Mouse (Mus musculus) embryonic facial prominence, embryonic 13.5 days (tissue): Measurements from ENCODE around the gene Cdc42ep2. TPM values are rescaled to one million over a fixed set of nuclear protein-coding genes. Genes with fewer than 3 reads are reported as not detected.

Experiments used
- ATAC-seq: fragments of 200-750 bp; cut with Nextera tagmentation; 2 replicates; pipeline ENCODE4 v1.8.0; 2017; ENCODE audit warnings: low read depth; ENCODE audit not compliant: insufficient number of reproducible peaks, insufficient read depth, low FRiP score, low TSS enrichment
- H3K27ac ChIP-seq: fragments of 300-500 bp; sonication (generic); 2 replicates; pipeline ENCODE4 v1.5.1; 2015; ENCODE audit warnings: moderate library complexity, mild to moderate bottlenecking, inconsistent platforms
- H3K27me3 ChIP-seq: fragments of 300-500 bp; sonication (generic); 2 replicates; pipeline ENCODE4 v1.6.1; 2015; ENCODE audit warnings: mild to moderate bottlenecking, inconsistent platforms
- H3K36me3 ChIP-seq: fragments of 300-500 bp; sonication (generic); 2 replicates; pipeline ENCODE4 v1.6.1; 2015; ENCODE audit warnings: mild to moderate bottlenecking, inconsistent platforms
- H3K4me1 ChIP-seq: fragments of 300-500 bp; sonication (generic); 2 replicates; pipeline ENCODE4 v1.6.1; 2015; ENCODE audit warnings: inconsistent platforms
- H3K4me2 ChIP-seq: fragments of 300-500 bp; sonication (generic); 2 replicates; pipeline ENCODE4 v1.6.1; 2015; ENCODE audit warnings: moderate library complexity, mild to moderate bottlenecking, inconsistent platforms
- H3K4me3 ChIP-seq: fragments of 300-500 bp; sonication (generic); 2 replicates; pipeline ENCODE4 v1.5.1; 2015; ENCODE audit warnings: mild to moderate bottlenecking, inconsistent platforms
- H3K9ac ChIP-seq: fragments of 300-500 bp; sonication (generic); 2 replicates; pipeline ENCODE4 v1.6.1; 2015; ENCODE audit warnings: mild to moderate bottlenecking, inconsistent platforms
- H3K9me3 ChIP-seq: fragments of 300-500 bp; sonication (generic); 2 replicates; pipeline ENCODE4 v1.6.1; 2016; ENCODE audit warnings: inconsistent platforms
- WGBS: fragments of 180-500 bp; shearing (Covaris S2); methylation state at CpG from one replicate; pipeline ENCODE4 v1.1.7; 2015; ENCODE audit warnings: mixed read lengths; 5-methylcytosine and 5-hydroxymethylcytosine counted together
- polyA plus RNA-seq: library from polyadenylated mRNA; unstranded; fragments of >200 nt; fragmentation: Nextera tagmentation; extraction: Ambion mirVana; gene quantifications from 2 replicates; pipeline ENCODE4 v1.2.1, GENCODE M21; 2015

The Cdc42ep2 gene
- 4.7 TPM in 2 replicates for polyA plus RNA-seq

- peak within 1 kb of the TSS; percentile 63 for H3K4me3 ChIP-seq
- H3K4me1 ChIP-seq = peaks cover 55% of the 10 kb centered on the region
- peak; percentile 89 for ATAC-seq
- peak within 1 kb of the TSS; percentile 68 for H3K27ac ChIP-seq
- no peaks in the 10 kb centered on the region for H3K9me3 ChIP-seq
- H3K4me2 ChIP-seq = peak within 1 kb of the TSS; percentile 95
- H3K27me3 ChIP-seq = peaks cover 11% of the 10 kb centered on the region
- peak within 1 kb of the TSS; percentile 71 for H3K9ac ChIP-seq
- no peaks in the 10 kb centered on the region for H3K36me3 ChIP-seq
- whole genome bisulfite sequencing = 0% methylated on average over 18 of the region's 18 CpGs
Observed at GRCm38 (mm10) chr19:5924713-5925093, at the start of gene Cdc42ep2. Cdc42ep2 (minus strand) TSS chr19:5924816.

DNA sequence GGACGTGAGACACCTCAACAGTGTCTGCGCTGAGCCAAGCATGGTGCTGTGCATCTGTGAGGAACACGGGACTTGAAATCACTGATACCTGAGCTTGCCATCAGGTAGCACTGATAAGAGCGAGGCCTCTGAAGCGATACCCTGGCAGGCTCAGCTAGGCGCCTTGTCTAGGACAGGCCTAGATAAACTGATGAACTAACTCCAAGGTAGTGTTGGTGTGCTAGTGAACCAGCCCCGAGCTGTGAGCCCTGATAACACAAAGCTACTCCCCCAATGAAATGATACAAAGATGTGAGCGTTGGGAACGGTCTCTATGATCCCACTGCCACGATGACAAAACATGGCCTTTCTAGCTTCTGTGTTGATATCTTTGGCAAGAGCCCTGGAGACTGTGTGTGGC is 43.0 kb upstream of the Cdc42ep2 start:
- Histone ChIP-seq H3K4me2 (no peak overlapping the region), H3K4me1 (peaks cover 16% of the 10 kb centered on the region), H3K27ac (no peak overlapping the region), H3K27me3 (no peaks in the 10 kb centered on the region), H3K9ac (peak overlapping the region; percentile 32; the same call in 1 of the 2 replicates), H3K4me3 (no peak overlapping the region), H3K36me3 (no peaks in the 10 kb centered on the region), H3K9me3 (no peaks in the 10 kb centered on the region)
- WGBS = 88% methylated on average over 10 of the region's 10 CpGs
- no peak for ATAC-seq

DNA sequence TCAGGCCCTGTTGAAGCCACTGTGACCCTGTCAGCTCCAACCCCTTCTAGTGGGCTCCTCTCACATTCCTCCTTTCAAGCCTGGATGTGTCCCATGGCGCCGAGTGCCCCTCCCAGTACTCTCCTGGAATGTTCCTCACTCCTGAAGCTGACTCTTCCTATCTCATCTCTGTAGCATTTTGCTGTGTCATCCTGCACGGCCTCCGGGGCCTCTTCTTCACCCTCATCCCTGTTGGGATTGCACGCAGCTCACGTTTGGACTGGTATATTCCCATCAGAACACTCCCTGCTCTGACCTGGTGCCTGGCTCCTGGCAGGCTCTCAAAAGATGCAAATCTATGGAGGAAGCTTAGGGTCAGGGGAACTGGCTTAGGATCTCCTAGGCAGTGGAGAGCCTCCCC is 42.2 kb upstream of the Cdc42ep2 start:
- H3K36me3 ChIP-seq = no peaks in the 10 kb centered on the region

DNA sequence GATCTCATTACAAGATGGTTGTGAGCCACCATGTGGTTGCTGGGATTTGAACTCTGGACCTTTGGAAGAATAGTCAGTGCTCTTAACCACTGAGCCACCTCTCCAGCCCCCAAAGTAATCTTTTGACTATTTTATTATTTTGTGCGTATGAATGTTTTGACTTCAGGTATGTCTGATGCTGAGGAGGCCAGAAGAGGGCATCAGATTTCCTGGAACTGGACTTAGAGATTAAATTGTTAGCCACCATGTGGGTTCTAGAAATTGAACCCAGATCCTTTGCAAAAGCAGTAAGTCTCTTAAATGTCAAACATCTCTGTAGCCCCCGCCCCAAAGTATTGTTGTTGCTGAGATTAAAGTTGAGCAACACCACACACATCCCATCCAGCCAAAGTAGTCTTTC is 41.3 kb upstream of the Cdc42ep2 start:
- 81% methylated on average over 2 of the region's 2 CpGs for WGBS
- ATAC-seq = no peak
- Histone ChIP-seq H3K27ac (no peak overlapping the region), H3K4me3 (no peak overlapping the region), H3K4me2 (no peak overlapping the region), H3K36me3 (peaks cover 8% of the 10 kb centered on the region; the same call in 1 of the 2 replicates), H3K4me1 (peaks cover 32% of the 10 kb centered on the region), H3K9me3 (no peaks in the 10 kb centered on the region), H3K27me3 (no peaks in the 10 kb centered on the region), H3K9ac (no peak overlapping the region)

More for the DNA sequence above, 42.2 kb upstream of the Cdc42ep2 start:
- Histone ChIP-seq H3K27me3 (no peaks in the 10 kb centered on the region), H3K4me3 (no peak overlapping the region), H3K4me2 (no peak overlapping the region), H3K4me1 (peaks cover 24% of the 10 kb centered on the region), H3K9ac (peak overlapping the region; percentile 51; the same call in 1 of the 2 replicates), H3K9me3 (no peaks in the 10 kb centered on the region), H3K27ac (no peak overlapping the region)
- 69% methylated on average over 6 of the region's 6 CpGs for whole genome bisulfite sequencing
- ATAC-seq = no peak

- no peaks in the 10 kb centered on the region for H3K9me3 ChIP-seq
- no peak for ATAC-seq
- H3K27ac ChIP-seq = 0 out of 2 replicates have a peak overlapping the region, but pooled peaks have one; percentile 7
- no peaks in the 10 kb centered on the region for H3K27me3 ChIP-seq
- no peak overlapping the region for H3K4me3 ChIP-seq
- H3K4me1 ChIP-seq = peaks cover 33% of the 10 kb centered on the region
- H3K4me2 ChIP-seq = no peak overlapping the region; the same call in 1 of the 2 replicates
- H3K9ac ChIP-seq = 0 out of 2 replicates have a peak overlapping the region, but pooled peaks have one; percentile 89
- 11% methylated on average over 4 of the region's 4 CpGs for WGBS
- H3K36me3 ChIP-seq = peaks cover 13% of the 10 kb centered on the region; the same call in 1 of the 2 replicates
Observed at GRCm38 (mm10) chr19:5965280-5965679, 40.7 kb upstream of the Cdc42ep2 start.

- ATAC-seq = no peak
- Histone ChIP-seq H3K4me2 (peak overlapping the region; percentile 72), H3K27ac (0 out of 2 replicates have a peak overlapping the region, but pooled peaks have one; percentile 7), H3K27me3 (no peaks in the 10 kb centered on the region), H3K9me3 (no peaks in the 10 kb centered on the region), H3K36me3 (peaks cover 13% of the 10 kb centered on the region; the same call in 1 of the 2 replicates), H3K4me1 (peaks cover 33% of the 10 kb centered on the region), H3K4me3 (peak overlapping the region; percentile 78), H3K9ac (peak overlapping the region; percentile 89; the same call in 1 of the 2 replicates)
- 89% methylated on average over 2 of the region's 2 CpGs for WGBS
Observed at GRCm38 (mm10) chr19:5964804-5965203, 40.2 kb upstream of the Cdc42ep2 start.

- H3K9ac ChIP-seq = peak within 1 kb of the TSS; percentile 89
- peak within 1 kb of the TSS; percentile 82 for H3K27ac ChIP-seq
- H3K9me3 ChIP-seq = no peaks in the 10 kb centered on the region
- peak within 1 kb of the TSS; percentile 72 for H3K4me2 ChIP-seq
- peaks cover 19% of the 10 kb centered on the region for H3K36me3 ChIP-seq
- ATAC-seq = peak; percentile 73
- H3K4me1 ChIP-seq = peaks cover 33% of the 10 kb centered on the region
- 0% methylated on average over 50 of the region's 50 CpGs for WGBS
- H3K4me3 ChIP-seq = peak within 1 kb of the TSS; percentile 78
- no peaks in the 10 kb centered on the region for H3K27me3 ChIP-seq
Observed at GRCm38 (mm10) chr19:5963883-5964562, 39.4 kb upstream of the Cdc42ep2 start, which contains the start of gene Pola2. Pola2 (minus strand) TSS chr19:5964202.

DNA sequence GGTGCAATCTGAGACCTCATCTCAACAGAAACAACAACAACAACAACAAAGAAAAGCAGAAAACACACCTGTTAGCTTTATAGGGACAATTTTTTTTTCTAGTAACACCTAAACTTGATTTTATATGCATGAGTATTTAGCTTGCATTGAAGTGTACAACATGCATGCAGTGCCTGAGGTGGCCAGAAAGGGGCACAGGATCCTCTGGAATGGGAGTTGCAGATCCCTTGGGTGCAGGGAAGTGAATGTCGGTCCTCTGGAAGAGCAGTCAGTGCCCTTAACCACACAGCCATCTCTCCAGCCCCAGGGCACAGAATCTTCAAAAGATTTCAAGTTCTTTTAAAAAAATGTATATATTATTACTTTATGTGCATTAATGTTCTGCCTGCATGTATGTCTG is 38.0 kb upstream of the Cdc42ep2 start:
- H3K4me1 ChIP-seq = peaks cover 33% of the 10 kb centered on the region
- H3K27ac ChIP-seq = no peak overlapping the region
- H3K9ac ChIP-seq = peak overlapping the region; percentile 89
- H3K4me2 ChIP-seq = peak overlapping the region; percentile 72
- H3K36me3 ChIP-seq = peaks cover 32% of the 10 kb centered on the region
- no peaks in the 10 kb centered on the region for H3K27me3 ChIP-seq
- H3K9me3 ChIP-seq = no peaks in the 10 kb centered on the region
- H3K4me3 ChIP-seq = peak overlapping the region; percentile 78
- 10% methylated on average over 1 of the region's 1 CpGs for WGBS
- no peak for ATAC-seq

DNA sequence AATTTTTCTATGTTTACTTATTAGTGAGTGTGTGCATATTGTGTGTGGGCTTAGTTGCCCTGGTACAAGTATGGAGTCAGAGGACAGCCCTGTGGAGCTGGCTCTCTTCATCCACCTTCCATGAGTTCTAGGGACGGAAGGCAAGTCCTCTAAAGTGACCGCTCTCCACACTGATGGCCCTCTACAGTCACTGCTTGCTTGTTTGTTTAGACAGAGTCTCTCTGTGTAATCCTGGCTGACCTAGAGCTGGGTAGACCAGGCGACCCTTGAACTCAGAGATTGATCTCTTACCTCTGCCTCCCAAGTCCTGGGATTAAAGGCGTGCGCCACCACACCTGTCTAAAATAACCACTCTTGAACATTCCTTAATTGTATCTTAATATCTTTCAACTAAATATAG is 32.8 kb upstream of the Cdc42ep2 start:
- H3K9me3 ChIP-seq = no peaks in the 10 kb centered on the region
- ATAC-seq = no peak
- H3K4me3 ChIP-seq = no peak overlapping the region
- H3K9ac ChIP-seq = no peak overlapping the region
- no peaks in the 10 kb centered on the region for H3K27me3 ChIP-seq
- H3K36me3 ChIP-seq = peaks cover 69% of the 10 kb centered on the region
- H3K4me2 ChIP-seq = no peak overlapping the region
- H3K27ac ChIP-seq = no peak overlapping the region
- WGBS = 91% methylated on average over 5 of the region's 5 CpGs
- peaks cover 35% of the 10 kb centered on the region for H3K4me1 ChIP-seq

- no peak overlapping the region for H3K4me3 ChIP-seq
- 21% methylated on average over 3 of the region's 3 CpGs for WGBS
- H3K9ac ChIP-seq = no peak overlapping the region
- H3K4me1 ChIP-seq = peaks cover 36% of the 10 kb centered on the region
- no peaks in the 10 kb centered on the region for H3K27me3 ChIP-seq
- H3K27ac ChIP-seq = peak overlapping the region; percentile 74; the same call in 1 of the 2 replicates
- H3K9me3 ChIP-seq = no peaks in the 10 kb centered on the region
- H3K36me3 ChIP-seq = peaks cover 76% of the 10 kb centered on the region
- ATAC-seq = no peak
- H3K4me2 ChIP-seq = no peak overlapping the region
Observed at GRCm38 (mm10) chr19:5956685-5957084, 32.1 kb upstream of the Cdc42ep2 start.

DNA sequence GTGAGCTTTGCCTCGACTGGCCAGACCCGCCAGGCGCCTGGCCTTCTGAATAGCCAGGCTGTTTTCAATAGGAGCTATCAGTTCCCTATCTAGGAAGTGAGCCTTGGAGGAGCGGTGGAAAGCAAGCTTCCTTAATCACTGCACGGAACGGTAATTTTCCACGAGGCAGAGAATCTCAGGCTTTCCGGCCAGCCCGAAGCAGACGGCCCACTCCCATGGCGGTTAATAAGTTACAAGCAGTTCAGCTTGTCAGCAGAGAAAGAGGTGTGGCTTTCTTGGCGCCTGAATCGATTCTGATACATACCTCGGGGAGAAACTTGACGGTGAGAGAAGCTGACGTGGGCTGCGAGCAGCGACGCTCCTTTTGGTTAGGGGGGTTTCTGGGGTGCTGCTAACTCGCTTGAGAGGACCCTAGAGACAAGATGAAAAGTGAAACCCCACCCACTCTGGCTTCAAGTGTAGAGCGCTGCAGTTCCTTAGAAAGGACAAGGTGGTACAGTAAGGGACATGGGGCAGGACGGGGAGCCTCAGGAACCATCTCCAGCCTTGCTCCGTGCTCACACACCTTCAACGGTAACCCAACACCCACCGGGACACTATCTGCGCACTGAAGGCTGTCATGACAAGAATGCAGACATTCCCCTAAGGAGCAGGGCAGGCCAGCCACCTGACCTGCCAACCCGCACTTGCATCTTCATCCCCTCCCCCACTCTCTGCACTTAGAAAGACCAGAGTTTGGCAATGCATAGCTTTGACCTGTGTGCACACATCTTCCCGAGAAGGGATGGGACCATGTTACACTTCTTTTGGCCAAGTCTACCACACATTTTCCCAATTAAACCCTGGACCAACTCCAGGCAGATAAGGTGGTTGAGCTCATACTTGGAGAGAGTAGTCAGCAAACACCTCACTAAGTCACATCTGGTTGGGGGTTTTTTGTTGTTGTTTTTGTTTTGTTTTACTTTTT is 31.4 kb upstream of the Cdc42ep2 start:
- peak overlapping the region; percentile 21; the same call in 1 of the 2 replicates for H3K9ac ChIP-seq
- H3K4me2 ChIP-seq = peak overlapping the region; percentile 32
- peaks cover 76% of the 10 kb centered on the region for H3K36me3 ChIP-seq
- H3K27me3 ChIP-seq = no peaks in the 10 kb centered on the region
- H3K4me1 ChIP-seq = peaks cover 31% of the 10 kb centered on the region
- no peaks in the 10 kb centered on the region for H3K9me3 ChIP-seq
- H3K4me3 ChIP-seq = no peak overlapping the region
- WGBS = 63% methylated on average over 28 of the region's 28 CpGs
- peak overlapping the region; percentile 74 for H3K27ac ChIP-seq
- ATAC-seq = no peak
